Mouse (Mus musculus): Measurements from ENCODE around the gene Ssh2.

- TF ChIP-seq CTCF (IDR thresholded peaks at IDR 0.05; ENCODE audit: extremely low read depth, insufficient read depth, low read length) (no peak), POLR2A (IDR thresholded peaks at IDR 0.05; ENCODE audit: extremely low read depth, insufficient read depth, low read length) (no peak)
These were observed 201.9 kb downstream of the Ssh2 start for GRCm38 (mm10) chr11:77418021-77418420.
